Mouse (Mus musculus): ENCODE results near the gene Espn. TPM values are rescaled to one million over a fixed set of nuclear protein-coding genes. Genes with fewer than 3 reads are reported as not detected.

Gene Espn
- total RNA-seq, 2 experiments from 2014 or later = 0.57 to 0.94 TPM

DNA sequence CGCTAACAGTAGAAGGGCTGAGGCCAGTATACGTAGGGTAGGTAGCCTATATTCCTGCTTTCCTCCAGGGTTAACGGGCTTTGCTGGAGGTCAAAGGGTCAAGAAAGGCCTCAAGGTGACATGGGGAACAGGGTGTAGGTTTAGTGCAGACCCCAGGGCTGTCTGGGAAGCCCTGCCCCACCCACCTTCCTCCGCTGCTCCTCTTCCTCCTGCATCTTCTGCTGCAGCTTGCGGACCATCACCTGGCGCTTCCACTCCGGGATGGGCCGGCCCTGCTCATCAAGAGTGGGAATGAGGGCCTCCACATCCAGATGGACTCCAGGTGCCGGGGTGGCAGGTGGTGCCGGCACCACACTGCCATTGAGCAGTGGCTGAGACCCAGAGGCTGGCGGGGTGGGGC is 24.3 kb downstream of the Espn start:
- DNase-seq (ENCODE audit: low spot score in 2 of 2) = no peak

- no peak for DNase-seq (ENCODE audit: low spot score in 2 of 2)
Measured at GRCm38 (mm10) chr4:152126026-152126920, 25.9 kb downstream of the Espn start.

DNA sequence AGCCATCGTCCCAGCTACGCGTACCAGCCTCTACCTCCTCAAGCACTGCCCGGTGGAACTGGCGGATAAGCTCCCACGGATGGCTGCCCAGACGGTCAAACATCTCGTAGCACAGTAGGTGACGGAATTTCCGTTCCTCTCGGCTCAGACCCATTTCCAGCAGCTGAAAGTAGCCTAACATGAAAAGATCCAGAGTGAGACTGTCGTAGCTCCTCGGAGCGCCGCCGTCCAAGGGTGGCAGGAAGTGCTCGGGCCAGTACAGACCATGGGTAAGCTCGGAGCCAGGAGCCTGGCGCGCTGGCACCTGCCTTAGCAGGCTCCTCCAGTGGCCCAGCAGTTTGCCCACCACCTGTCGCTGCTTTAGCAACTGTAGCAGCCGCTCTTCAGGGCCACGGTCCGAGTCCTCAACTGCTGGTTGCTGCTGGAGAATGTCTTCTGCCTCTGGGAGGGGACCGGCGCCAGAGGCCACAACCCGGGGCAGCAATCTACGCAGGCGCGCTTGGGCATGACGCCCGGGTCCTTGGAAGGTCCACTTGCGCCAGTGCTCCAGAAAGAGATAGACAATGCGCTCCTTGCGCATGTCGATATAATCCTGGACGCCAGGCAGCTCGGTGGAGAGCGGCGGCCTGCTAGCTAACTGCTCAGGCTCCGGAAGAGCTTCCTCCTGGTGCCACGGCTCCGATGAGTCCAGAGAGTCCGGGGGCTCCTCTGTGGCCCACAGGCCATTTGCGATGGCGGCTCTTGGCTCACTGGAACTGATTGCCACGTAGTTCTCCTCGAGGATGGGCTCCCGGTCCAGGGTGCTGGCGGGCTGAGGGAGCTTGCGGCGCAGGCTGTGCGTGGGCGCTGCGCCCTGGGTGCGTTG is 26.8 kb downstream of the Espn start:
- no peak for DNase-seq (ENCODE audit: low spot score in 2 of 2)

DNA sequence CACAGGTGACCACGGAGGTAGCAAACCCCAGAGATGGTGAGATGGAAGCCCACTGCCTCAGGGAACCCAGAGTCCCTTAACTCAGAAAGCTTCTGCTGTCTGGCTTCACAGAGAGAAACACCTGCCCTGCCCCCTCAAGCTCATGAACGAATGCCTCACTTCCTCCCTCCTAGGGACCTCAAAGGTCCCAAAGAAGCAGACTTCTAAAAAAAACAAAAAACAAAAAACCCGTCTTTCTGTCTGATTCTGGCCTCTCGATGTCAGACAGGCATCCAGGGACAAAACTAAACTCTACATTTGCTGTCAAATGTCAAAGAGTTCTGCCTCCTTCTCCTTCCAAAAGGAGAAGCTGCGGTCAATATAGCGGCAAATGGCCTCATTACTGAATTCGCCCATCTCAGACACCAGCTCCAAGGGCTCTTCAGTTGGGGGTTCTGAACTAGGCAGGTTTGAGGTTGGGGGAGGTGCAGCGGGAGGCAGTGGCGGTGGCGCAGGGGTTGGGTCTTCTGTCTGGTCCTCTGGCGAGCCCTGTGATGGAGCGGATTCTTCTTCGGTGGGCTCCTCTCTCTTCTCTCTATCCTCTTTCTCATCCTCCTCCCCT is 27.7 kb downstream of the Espn start:
- DNase-seq (ENCODE audit: low spot score in 2 of 2) = no peak

- DNase-seq (ENCODE audit: low spot score in 2 of 2) = no peak
Measured at GRCm38 (mm10) chr4:152121183-152121505, 31.0 kb downstream of the Espn start.

GRCm38 (mm10) chr4:152120311-152121182 is 31.6 kb downstream of the Espn start:
- no peak for DNase-seq (ENCODE audit: low spot score in 2 of 2)

DNA sequence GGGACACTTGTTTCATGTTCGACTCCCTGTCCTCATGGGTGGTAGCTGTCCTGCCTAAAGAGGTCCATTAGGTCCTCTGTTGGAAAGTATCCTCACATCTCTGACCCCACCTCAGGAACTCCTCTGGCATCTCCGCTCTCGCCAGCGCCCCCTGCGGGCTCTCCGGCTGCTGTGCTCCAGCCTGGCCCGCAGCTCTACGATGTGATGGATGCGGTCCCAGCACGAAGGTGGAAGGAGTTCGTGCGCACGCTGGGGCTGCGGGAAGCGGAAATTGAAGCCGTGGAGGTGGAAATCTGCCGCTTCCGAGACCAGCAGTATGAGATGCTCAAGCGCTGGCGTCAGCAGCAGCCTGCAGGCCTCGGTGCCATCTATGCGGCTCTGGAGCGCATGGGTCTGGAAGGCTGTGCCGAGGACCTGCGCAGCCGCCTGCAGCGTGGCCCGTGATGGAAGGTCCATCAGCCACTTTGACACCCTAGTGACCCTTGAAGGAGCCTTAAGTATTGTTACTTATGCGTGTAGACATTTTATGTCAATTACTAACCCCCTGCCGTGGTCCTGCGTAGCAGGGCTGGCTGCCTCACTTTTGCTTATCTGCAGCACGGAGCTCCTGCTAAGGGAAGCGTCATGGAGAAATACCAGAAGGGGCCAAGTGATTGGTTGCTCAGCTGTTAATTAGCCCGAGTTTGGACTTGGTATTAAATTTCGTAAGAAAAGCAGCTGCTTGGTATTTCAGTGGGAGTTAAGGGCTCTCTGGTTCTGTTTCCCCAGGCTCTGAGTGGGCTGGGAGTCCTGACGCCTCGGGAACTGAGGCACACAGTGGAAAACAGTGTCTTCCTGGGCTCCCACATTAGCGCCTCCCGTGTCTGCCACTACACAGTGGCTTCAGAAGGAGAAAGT is 32.5 kb downstream of the Espn start:
- DNase-seq (ENCODE audit: low spot score in 2 of 2) = no peak

DNA sequence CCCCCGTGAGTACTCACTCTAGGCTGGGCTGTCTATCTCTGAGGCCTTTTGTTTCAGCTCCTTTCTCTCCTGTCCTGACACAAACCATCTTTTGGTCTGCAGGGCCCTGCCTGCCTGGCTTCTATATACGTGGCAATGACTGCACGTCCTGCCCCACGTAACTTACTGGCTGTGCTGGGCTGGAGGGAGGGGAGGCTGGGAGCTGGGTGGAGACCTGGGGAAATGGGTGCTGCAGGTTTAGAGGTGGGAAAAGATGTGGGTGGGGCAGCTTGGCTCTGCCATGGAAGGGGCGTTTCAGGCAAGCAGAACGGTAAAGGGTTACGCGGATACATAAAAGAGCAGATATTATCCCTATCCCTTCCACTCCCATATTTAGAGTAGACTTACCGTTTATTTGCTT is 34.6 kb downstream of the Espn start:
- DNase-seq (ENCODE audit: low spot score in 2 of 2) = no peak

- DNase-seq (ENCODE audit: low spot score in 2 of 2) = no peak
Measured at GRCm38 (mm10) chr4:152115921-152116612, 36.1 kb downstream of the Espn start, which contains the start of gene Tnfrsf25. Gene Tnfrsf25, plus strand, starts transcription at chr4:152115934.

DNA sequence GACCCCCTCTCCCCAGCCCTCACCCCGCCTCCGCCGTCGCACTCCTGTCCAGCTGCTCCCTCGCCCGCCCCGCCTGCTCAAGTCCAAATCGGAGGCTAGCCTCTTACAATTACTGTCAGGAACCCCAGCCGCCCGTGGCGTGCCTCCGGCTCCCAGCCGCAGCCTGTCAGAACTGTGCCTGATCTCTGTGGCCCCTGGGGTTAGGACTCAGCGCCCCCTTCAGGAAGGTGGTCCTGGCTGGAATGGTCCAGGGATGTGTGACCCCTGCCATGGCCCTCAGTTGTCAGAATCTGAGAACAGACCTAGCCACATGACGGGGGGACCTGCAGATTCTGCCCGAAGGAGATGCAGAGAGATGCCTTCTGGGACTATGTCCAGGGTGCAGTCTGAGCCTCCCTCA is 38.1 kb downstream of the Espn start:
- no peak for DNase-seq (ENCODE audit: low spot score in 2 of 2)

- no peak for DNase-seq (ENCODE audit: low spot score in 2 of 2)
Measured at GRCm38 (mm10) chr4:152112329-152112728, 39.8 kb downstream of the Espn start.

GRCm38 (mm10) chr4:152110689-152111088 is 41.5 kb downstream of the Espn start:
- DNase-seq (ENCODE audit: low spot score in 2 of 2) = no peak

DNA sequence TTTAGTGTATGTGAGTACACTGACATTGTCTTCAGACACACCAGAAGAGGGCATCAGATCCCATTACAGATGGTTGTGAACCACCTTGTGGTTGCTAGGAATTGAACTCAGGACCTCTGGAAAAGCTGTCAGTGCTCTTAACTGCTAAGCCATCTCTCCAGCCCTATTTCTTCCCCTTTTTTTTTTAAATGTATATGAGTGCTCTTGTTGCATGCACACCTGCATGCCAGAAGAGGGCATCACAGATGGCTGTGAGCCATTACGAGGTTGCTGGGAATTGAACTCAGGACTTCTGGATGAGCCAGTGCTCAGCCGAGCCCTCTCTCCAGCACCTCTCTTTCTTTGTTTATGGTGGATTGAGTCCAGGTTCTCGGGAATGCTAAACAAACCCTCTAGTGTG is 42.7 kb downstream of the Espn start:
- DNase-seq (ENCODE audit: low spot score in 2 of 2) = no peak

GRCm38 (mm10) chr4:152108673-152109072 is 43.5 kb downstream of the Espn start:
- DNase-seq (ENCODE audit: low spot score in 2 of 2) = no peak

- peak; percentile 45 to 55 for DNase-seq (ENCODE audit: low spot score in 2 of 2)
Measured at GRCm38 (mm10) chr4:152107971-152108509, 44.1 kb downstream of the Espn start.

DNA sequence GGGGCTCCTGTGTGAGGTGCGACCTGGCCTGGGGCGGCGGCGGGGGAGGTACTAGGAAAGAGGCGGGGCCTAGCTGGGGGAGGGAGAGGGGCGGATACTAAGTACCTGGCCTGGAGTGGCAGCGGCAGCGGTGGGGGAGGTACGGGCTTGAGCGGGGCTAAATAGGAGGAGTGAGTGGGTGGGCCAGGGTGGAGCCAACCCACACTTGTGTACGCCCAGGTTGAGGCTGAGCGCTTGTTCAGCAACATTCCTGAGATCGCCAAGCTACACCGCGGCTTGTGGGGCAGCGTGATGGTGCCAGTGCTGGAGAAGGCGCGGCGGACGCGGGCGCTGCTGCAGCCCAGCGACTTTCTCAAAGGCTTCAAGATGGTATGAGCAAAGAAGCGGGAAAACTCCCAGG is 44.7 kb downstream of the Espn start:
- no peak for DNase-seq (ENCODE audit: low spot score in 2 of 2)

- DNase-seq (ENCODE audit: low spot score in 2 of 2) = no peak
Measured at GRCm38 (mm10) chr4:152106746-152107145, 45.4 kb downstream of the Espn start.

DNA sequence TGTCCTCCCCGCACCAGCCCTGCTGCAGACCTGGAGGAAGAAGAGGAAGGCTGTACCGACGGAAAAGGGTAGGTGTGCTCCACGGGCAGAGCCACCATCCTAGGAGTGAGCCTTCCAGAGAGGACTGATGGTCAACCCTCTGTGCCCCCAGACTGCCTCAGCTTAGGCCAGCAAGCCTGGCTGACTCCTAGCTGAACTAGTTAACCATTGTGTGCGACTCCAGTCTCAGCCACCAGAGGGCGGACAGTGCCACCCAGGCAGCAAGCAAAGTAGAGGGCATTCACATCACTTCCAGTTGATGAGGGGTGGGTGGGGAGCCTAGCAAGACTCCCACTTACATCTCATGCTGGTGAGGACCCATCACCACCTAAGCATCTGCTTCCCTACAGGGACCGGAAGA is 49.1 kb downstream of the Espn start:
- peak; percentile 61 to 67 for DNase-seq (ENCODE audit: low spot score in 2 of 2)

DNA sequence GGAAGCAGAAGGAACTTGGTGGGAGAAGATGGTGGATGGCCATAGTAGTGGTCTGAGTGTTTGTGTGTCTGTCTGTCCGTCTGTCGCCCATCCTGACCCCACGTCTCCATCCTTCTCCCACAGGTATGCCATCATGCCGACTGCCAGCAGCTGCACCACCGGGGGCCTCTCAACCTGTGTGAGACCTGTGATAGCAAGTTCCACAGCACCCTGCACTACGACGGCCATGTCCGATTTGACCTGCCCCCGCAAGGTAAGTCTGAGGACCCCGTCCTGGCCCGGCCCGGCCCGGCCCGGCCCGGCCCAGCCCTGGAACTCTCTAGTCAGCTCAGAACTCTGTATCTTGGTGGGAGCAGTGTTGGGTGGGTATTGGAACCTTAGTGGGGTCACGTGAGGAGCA is 50.2 kb downstream of the Espn start:
- no peak for DNase-seq (ENCODE audit: low spot score in 2 of 2)

All from layer of hippocampus, postnatal 14 days (tissue).